Mouse (Mus musculus) embryonic facial prominence, embryonic 10.5 days (tissue): ENCODE results near the gene Gpr132. TPM values are rescaled to one million over a fixed set of nuclear protein-coding genes. Genes with fewer than 3 reads are reported as not detected.

Source experiments
- DNase-seq: peaks from one replicate; pipeline ENCODE4 v3.0.0-alpha.2; 2017; ENCODE audit warnings: low spot score
- H3K27ac ChIP-seq: fragments of 300-500 bp; sonication (generic); replicated peaks from 2 replicates; pipeline ENCODE4 v1.5.1; 2016; ENCODE audit warnings: mild to moderate bottlenecking
- H3K27me3 ChIP-seq: fragments of 300-500 bp; sonication (generic); replicated peaks from 2 replicates; pipeline ENCODE4 v1.6.1; 2016; ENCODE audit warnings: low read depth, mild to moderate bottlenecking; ENCODE audit not compliant: poor library complexity, severe bottlenecking
- H3K36me3 ChIP-seq: fragments of 300-500 bp; sonication (generic); replicated peaks from 2 replicates; pipeline ENCODE4 v1.6.1; 2016; ENCODE audit warnings: mild to moderate bottlenecking, moderate library complexity
- H3K4me1 ChIP-seq: fragments of 300-500 bp; sonication (generic); 2 replicates; pipeline ENCODE4 v1.6.1; 2016
- H3K4me3 ChIP-seq: fragments of 300-500 bp; sonication (generic); 2 replicates; pipeline ENCODE4 v1.5.1; 2016; ENCODE audit warnings: mild to moderate bottlenecking, moderate library complexity
- H3K9me3 ChIP-seq: fragments of 300-500 bp; sonication (generic); 2 replicates; pipeline ENCODE4 v1.6.1; 2016; ENCODE audit warnings: mild to moderate bottlenecking
- WGBS: fragments of 180-500 bp; shearing (Covaris S2); methylation state at CpG from one replicate; pipeline ENCODE4 v1.1.7; 2016; 5-methylcytosine and 5-hydroxymethylcytosine counted together
- polyA plus RNA-seq: library from polyadenylated mRNA; unstranded; fragments of >200 nt; fragmentation: Nextera tagmentation; extraction: Ambion mirVana; gene quantifications from 2 replicates; pipeline ENCODE4 v1.2.1, GENCODE M21; 2016

The Gpr132 gene
- polyA plus RNA-seq, 1 experiment from 2014 or later = 0.30 TPM

DNA sequence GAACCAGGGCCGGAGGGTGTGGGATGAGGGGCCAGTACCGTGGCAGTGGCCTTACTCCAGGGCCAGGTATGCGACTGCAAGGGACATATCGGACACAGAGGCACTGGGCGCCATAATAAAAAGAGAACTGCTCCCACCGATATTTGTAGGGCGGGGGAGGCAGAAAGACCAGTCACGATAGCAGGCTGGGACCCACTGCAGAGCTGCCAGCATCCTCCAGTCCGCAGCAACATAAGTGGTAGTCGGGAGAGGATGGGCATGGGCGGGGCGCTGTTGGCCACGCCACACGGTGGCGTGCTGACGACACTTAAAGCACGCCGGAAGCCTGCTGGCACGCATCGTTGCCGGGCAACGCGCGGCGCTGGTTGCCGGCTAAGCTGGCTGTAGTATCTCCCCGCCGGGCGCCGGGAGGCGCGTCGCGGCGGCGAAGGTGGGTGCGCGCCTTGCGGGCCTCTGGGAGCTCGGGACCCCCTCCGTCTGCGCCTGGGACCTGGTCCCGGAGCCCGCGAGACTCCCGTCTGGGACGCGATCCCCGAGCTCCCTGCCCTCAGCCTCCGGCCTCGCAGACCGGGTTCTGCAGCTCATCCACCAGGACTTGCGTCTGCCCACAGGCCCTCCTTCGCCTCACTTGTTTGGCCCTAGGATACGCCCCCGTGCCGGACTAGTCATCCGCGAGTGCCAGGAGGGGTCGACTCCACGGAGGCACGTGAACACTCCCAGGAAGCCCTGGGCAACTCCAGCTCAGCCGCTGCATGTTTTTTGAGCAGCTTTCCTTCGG lies 59.3 kb downstream of the Gpr132 start, which contains the start of gene Clba1:
TSS of gene Clba1 (plus strand) at position 351 of the 778 bp plus-strand sequence.
- Histone ChIP-seq H3K27me3 (peaks cover 38% of the 10 kb centered on the region), H3K36me3 (peaks cover 28% of the 10 kb centered on the region), H3K4me1 (peaks cover 30% of the 10 kb centered on the region), H3K9me3 (no peaks in the 10 kb centered on the region), H3K27ac (peak within 1 kb of the TSS; percentile 75), H3K4me3 (peak within 1 kb of the TSS; percentile 78)
- under 1% methylated on average over 64 of the region's 64 CpGs for WGBS
- peak; percentile 93 for DNase-seq

DNA sequence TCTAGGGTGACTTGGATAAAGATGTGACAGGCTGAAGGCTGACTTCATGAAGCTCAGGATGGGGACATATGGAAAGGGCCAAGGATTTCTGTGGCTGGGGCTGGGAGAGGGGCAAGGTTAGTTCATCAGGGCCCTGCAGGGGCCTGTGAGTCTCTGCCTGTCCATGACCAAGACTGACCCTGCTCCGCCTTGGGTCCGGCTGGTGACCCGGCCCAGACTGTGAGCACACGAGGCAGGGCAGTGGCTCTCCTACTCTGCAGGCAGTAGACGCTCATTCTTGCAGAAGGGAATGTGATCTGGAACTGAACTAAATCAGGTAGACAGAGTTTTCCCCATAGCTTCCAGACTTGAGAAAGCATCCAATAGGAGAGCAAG lies 59.8 kb downstream of the Gpr132 start:
- Histone ChIP-seq H3K4me3 (peak overlapping the region; percentile 78), H3K4me1 (peaks cover 32% of the 10 kb centered on the region), H3K27me3 (peaks cover 41% of the 10 kb centered on the region), H3K27ac (peak overlapping the region; percentile 75), H3K36me3 (peaks cover 22% of the 10 kb centered on the region), H3K9me3 (no peaks in the 10 kb centered on the region)
- 67% methylated on average over 5 of the region's 5 CpGs for WGBS
- DNase-seq = no peak

DNA sequence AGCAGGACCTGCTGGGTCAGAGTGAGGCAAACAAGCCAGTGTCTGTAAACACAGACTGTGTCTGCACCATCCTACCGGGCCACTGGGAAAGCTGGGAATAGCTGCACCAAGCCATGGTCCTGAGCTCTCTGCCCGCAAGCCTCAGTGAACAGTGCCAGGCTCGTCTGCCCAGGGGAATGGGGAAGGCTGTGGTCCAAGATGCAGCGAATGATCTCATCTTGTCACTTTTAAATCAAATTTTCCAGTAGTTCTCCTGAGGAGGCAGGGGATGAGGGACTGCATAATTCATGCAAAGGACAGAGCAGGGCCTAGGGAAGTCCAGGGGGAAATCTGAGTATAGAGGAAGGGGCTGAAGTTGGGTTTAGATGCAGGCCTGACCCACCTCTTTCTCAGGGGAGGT lies 60.2 kb downstream of the Gpr132 start:
- peaks cover 18% of the 10 kb centered on the region for H3K36me3 ChIP-seq
- H3K27me3 ChIP-seq = peaks cover 45% of the 10 kb centered on the region
- no peak overlapping the region; the same call in 1 of the 2 replicates for H3K4me3 ChIP-seq
- DNase-seq = no peak
- 86% methylated on average over 4 of the region's 4 CpGs for WGBS
- H3K27ac ChIP-seq = no peak overlapping the region
- no peaks in the 10 kb centered on the region for H3K9me3 ChIP-seq
- peaks cover 36% of the 10 kb centered on the region for H3K4me1 ChIP-seq

GRCm38 (mm10) chr12:112806044-112806443 lies 62.0 kb downstream of the Gpr132 start:
- peaks cover 61% of the 10 kb centered on the region for H3K27me3 ChIP-seq
- no peak overlapping the region for H3K4me3 ChIP-seq
- 0 out of 2 replicates have a peak, but pooled peaks cover under 1% of the 10 kb centered on the region for H3K36me3 ChIP-seq
- no peak for DNase-seq
- H3K4me1 ChIP-seq = peaks cover 51% of the 10 kb centered on the region
- 76% methylated on average over 6 of the region's 6 CpGs for WGBS
- no peak overlapping the region for H3K27ac ChIP-seq
- H3K9me3 ChIP-seq = no peaks in the 10 kb centered on the region

DNA sequence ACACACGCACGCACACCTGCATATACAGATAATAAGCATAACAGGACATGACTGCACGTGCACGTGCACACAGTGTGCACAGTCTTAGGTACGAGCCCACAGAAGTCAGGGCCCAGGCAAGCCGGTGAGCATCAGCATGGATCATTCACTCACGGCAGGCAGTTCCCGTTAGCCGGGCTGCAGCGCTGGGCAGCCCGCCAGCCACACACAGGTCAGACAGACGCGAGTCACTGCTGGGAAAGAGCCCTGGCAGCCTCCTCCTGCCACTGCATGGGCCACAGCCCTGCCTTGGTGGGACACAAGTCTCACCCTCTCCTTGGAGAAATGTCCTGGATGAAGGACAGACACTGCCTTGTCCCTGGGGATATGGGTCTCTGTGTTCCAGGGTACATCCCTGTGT lies 64.0 kb downstream of the Gpr132 start:
- no peaks in the 10 kb centered on the region for H3K36me3 ChIP-seq
- no peak for DNase-seq
- 64% methylated on average over 13 of the region's 13 CpGs for WGBS
- H3K4me3 ChIP-seq = no peak overlapping the region
- peaks cover 62% of the 10 kb centered on the region for H3K27me3 ChIP-seq
- H3K27ac ChIP-seq = no peak overlapping the region
- H3K4me1 ChIP-seq = peaks cover 38% of the 10 kb centered on the region
- H3K9me3 ChIP-seq = no peaks in the 10 kb centered on the region

DNA sequence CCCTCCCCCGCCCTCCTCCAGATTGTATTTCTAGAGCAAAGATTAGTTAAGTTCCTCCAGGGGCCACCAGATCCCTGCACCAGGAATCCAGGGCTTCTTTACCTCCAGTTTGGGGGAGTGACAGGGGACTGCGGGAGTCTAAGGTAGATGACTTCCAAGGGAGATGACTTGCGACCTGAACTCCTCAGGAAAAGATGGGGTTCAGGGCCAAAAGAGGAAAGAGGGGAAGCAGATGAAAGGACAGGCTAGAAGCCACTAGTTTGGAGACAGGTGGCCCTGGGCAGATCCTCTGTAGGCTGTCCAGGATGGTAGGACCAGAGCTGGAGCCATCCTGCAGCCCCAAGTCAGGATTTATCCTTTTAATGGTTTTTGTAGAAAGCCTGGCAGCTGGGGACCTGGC lies 65.1 kb downstream of the Gpr132 start:
- peak overlapping the region; percentile 67 for H3K4me3 ChIP-seq
- peaks cover 30% of the 10 kb centered on the region for H3K4me1 ChIP-seq
- WGBS = 26% methylated on average over 3 of the region's 3 CpGs
- no peak overlapping the region for H3K27ac ChIP-seq
- peaks cover 72% of the 10 kb centered on the region for H3K27me3 ChIP-seq
- H3K36me3 ChIP-seq = no peaks in the 10 kb centered on the region
- DNase-seq = no peak
- H3K9me3 ChIP-seq = no peaks in the 10 kb centered on the region

DNA sequence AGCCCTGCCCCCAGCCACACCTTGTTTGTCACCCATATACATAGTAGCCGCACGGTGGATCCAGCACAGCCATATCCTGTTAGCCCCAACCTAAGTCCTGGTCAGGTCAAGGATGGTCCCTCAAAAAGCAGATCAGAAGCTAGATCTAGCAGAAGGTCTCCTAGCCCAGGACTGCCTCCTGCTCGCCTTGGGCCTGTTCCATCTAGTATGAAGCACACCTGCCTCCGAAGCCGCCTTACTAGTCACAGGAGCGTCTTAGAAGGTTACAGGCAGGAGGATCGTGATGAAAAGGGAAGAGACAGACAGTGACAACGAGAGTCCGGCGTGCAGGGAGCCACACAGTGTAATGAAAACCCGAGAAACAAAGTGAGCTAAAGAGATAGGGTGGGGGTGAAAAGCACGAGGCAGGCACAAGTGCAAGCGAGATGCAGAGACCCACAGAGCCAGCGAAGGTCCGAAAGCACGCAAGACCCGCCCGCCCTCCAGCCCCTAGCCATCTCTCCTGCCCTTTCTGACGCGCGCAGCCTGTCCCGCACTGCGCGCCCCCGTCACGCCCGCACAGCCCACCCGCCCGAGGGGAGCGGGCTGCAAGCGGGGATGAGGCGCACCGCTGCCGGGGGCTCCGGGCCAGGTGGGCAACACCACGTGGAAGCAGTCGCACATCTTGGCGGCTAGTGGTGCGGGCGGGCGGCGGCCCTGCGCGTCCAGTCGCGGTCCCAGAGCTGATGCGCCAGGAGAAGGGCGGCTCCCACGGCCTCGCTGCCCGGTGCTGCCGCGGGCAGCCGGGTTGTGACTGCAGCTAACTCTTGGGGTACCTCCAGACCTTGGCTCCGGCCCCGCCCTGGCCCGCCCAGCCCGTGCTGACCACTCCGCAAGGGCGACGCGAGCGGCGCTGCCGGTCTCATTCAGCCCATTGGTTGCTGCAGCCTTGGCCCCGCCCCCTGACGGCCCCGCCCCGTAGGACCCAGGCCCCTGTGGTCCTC lies 65.9 kb downstream of the Gpr132 start, which contains the start of gene Ahnak2:
TSS of gene Ahnak2 (minus strand) at position 794 of the 983 bp plus-strand sequence.
- Histone ChIP-seq H3K36me3 (no peaks in the 10 kb centered on the region), H3K27ac (peak within 1 kb of the TSS; percentile 53), H3K27me3 (peaks cover 77% of the 10 kb centered on the region), H3K4me1 (peaks cover 37% of the 10 kb centered on the region), H3K4me3 (peak within 1 kb of the TSS; percentile 67), H3K9me3 (no peaks in the 10 kb centered on the region)
- DNase-seq = peak; percentile 91
- 3% methylated on average over 69 of the region's 69 CpGs for WGBS

Other genes with a start within 250 kb of the Gpr132 start
- 4.0 and 4.3 TPM in 2 replicates for gene Adssl1, start 248.2 kb downstream of the Gpr132 start, polyA plus RNA-seq
- 332 TPM in 2 replicates for gene Siva1, start 223.5 kb downstream of the Gpr132 start, polyA plus RNA-seq
- 47.0 and 53.4 TPM in 2 replicates for gene Akt1, start 193.3 kb downstream of the Gpr132 start, polyA plus RNA-seq
- gene Zbtb42, start 189.4 kb downstream of the Gpr132 start, polyA plus RNA-seq = 4.3 and 4.5 TPM in 2 replicates
- gene Cep170b, start 147.8 kb downstream of the Gpr132 start, polyA plus RNA-seq = 9.7 and 10.6 TPM in 2 replicates
- gene Pld4, start 107.6 kb downstream of the Gpr132 start, polyA plus RNA-seq = 3.9 and 4.6 TPM in 2 replicates
- 0.04 and 0.20 TPM in 2 replicates for gene Ahnak2, start 65.6 kb downstream of the Gpr132 start, polyA plus RNA-seq
- gene Clba1, start 59.3 kb downstream of the Gpr132 start, polyA plus RNA-seq = 9.3 and 10.1 TPM in 2 replicates
- gene Cdca4, start 38.8 kb downstream of the Gpr132 start, polyA plus RNA-seq = 180 and 183 TPM in 2 replicates
- gene Jag2, start 61.5 kb upstream of the Gpr132 start, polyA plus RNA-seq = 4.8 and 5.3 TPM in 2 replicates
- gene Nudt14, start 73.9 kb upstream of the Gpr132 start, polyA plus RNA-seq = 78.1 and 83.8 TPM in 2 replicates
- gene Btbd6, start 108.3 kb upstream of the Gpr132 start, polyA plus RNA-seq = 22.3 and 23.0 TPM in 2 replicates
- gene Brf1, start 132.5 kb upstream of the Gpr132 start, polyA plus RNA-seq = 59.8 and 60.9 TPM in 2 replicates
- gene Pacs2, start 146.3 kb upstream of the Gpr132 start, polyA plus RNA-seq = 13.7 and 14.3 TPM in 2 replicates
- gene Tex22, start 206.3 kb upstream of the Gpr132 start, polyA plus RNA-seq = not detected in 2 replicates
- gene Mta1, start 230.1 kb upstream of the Gpr132 start, polyA plus RNA-seq = 20.3 and 21.0 TPM in 2 replicates